Mouse (Mus musculus) adrenal gland, postnatal 14 days (tissue): ENCODE measurements around the gene Grk3. TPM values are rescaled to one million over a fixed set of nuclear protein-coding genes. Genes with fewer than 3 reads are reported as not detected.

Experiments
- DNase-seq: peaks from one replicate; pipeline ENCODE4 v3.0.0; 2021; ENCODE audit warnings: mixed read lengths
- total RNA-seq: library from RNA; stranded (reverse); gene quantifications from 2 replicates; pipeline ENCODE4 v1.2.3, GENCODE M21; 2021

Grk3 gene
- total RNA-seq, 1 experiment from 2014 or later, result 36.7 TPM

DNA sequence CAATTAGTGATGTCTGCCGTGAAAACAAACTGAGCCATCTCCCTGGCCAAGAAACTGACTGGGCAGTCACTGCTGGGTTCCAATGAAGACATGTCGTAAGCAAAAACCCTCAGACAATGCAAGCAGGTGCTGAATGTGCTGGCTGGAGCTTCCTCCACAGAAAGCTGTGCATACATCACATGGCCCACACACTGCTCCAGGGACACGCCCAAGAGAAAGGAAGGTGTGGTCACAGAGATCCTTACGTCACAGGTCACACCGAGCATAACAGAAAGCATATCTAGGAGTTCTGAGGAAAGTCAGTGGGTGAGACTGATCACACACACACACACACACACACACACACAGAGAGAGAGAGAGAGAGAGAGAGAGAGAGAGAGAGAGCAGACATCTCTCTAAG lies 147.0 kb downstream of the Grk3 start:
- DNase-seq, result no peak

DNA sequence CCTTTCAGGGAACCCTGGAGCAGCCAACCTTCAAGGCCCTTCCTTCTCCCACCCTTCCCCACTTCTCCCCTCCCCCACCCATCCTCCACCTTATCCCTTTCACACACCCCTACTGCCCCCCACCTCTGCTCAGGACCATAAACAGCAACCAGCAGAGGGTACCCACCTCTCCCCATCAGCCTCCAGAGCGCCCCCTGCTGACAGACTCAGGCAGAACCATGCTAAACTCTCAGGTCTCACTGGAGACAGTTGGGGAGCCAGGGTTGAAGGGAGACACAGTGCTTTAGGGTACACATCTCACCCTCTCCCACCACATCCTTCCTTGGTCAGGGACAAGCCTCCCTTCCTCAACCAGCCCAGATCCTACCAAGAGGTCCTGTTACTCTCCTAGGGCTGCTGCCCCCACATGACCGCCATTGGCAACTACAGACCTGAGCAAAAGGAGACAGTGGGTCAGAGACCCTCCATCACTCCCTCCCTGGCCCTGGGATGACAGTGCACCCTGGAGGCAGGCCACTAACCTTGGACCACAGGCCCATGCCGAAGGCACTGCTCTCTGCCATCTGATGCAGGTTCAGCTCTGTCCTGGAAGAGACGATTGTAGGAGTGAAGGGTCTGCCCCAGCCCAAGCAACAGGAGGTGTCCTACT lies 150.7 kb downstream of the Grk3 start:
- DNase-seq, result peak; percentile 80

Other genes starting within 250 kb of the Grk3 start
- gene Myo18b, start 119.4 kb downstream of the Grk3 start, total RNA-seq, result 0.07 and 0.23 TPM in 2 replicates
- not detected in 2 replicates for gene Crybb2, start 54.3 kb upstream of the Grk3 start, total RNA-seq
- gene Crybb3, start 65.8 kb upstream of the Grk3 start, total RNA-seq, result 1.4 and 2.2 TPM in 2 replicates
- gene 2900026A02Rik, start 205.4 kb upstream of the Grk3 start, total RNA-seq, result 18.2 and 20.7 TPM in 2 replicates
- gene Tmem211, start 211.1 kb upstream of the Grk3 start, total RNA-seq, result not detected in 2 replicates